Comparison of ENCODE assay signal across 31 mouse cellular contexts in genomic region chr6:134050466-134050865, GRCm38 (mm10). TPM values are rescaled to one million over a fixed set of nuclear protein-coding genes. Genes with fewer than 3 reads are reported as not detected.
DNase-seq lines count a peak whose midpoint lies in the region; ATAC-seq and TF ChIP-seq lines count a peak whose summit lies in the region.
"Had no signal": no experiment of that assay in that cellular context is flagged by ENCODE, and none has a peak within 500 bp of the region (broad histone marks: within the 10 kb centered on the region; RNA-seq: fewer than 3 reads in every experiment).

No protein-coding gene starts in this region.

- H3K27me3 ChIP-seq in heart, adult 2 months (ENCODE audit: control insufficient read depth, insufficient read depth, low read length), result no peaks in the 10 kb centered on the region
- no peaks in the 10 kb centered on the region for H3K27me3 ChIP-seq in neural tube, embryonic 15.5 days (replicated peaks)
- H3K27me3 ChIP-seq: CH12.LX; embryonic facial prominence, embryonic 13.5 days; forebrain, embryonic 12.5 days; heart, embryonic 12.5 days; heart, embryonic 15.5 days; Patski had no signal

- no peak overlapping the region for H3K4me2 ChIP-seq in neural tube, embryonic 15.5 days
- H3K4me2 ChIP-seq: embryonic facial prominence, embryonic 13.5 days; forebrain, embryonic 12.5 days; heart, embryonic 12.5 days; heart, embryonic 15.5 days; hindbrain, embryonic 14.5 days had no signal

- H3K9ac ChIP-seq in heart, adult 2 months (ENCODE audit: low read depth, low read length), result no peak overlapping the region
- H3K9ac ChIP-seq in neural tube, embryonic 15.5 days (replicated peaks), result no peak overlapping the region
- H3K9ac ChIP-seq: embryonic facial prominence, embryonic 13.5 days; forebrain, embryonic 12.5 days; heart, embryonic 12.5 days; heart, embryonic 15.5 days; hindbrain, embryonic 14.5 days had no signal

- ATAC-seq in cerebellum, adult (ENCODE audit: insufficient number of reproducible peaks, low FRiP score, low TSS enrichment), result no peak
- no peak for ATAC-seq in neural tube, embryonic 15.5 days (ENCODE audit: low FRiP score)
- ATAC-seq: forebrain, embryonic 16.5 days; intestine, postnatal 0 days; Patski had no signal

- no peaks in the 10 kb centered on the region; the same call in 1 of the 2 replicates for H3K36me3 ChIP-seq in heart, adult 2 months (ENCODE audit: control insufficient read depth, insufficient read depth, low read length)
- H3K36me3 ChIP-seq in neural tube, embryonic 15.5 days, result no peaks in the 10 kb centered on the region
- H3K36me3 ChIP-seq: heart, embryonic 12.5 days; heart, embryonic 15.5 days had no signal

- peaks cover 16% of the 10 kb centered on the region for H3K4me1 ChIP-seq in heart, adult 2 months (ENCODE audit: control insufficient read depth, insufficient read depth, low read length)
- H3K4me1 ChIP-seq in neural tube, embryonic 15.5 days, result peaks cover 18% of the 10 kb centered on the region

- DNase-seq in cerebellum, postnatal 10 days, result peak; percentile 38 to 51
- DNase-seq in heart, adult 11 months, result peak; percentile 79
- DNase-seq in heart, adult 2 months, result no peak
- DNase-seq in right cerebral cortex, postnatal 4 days, result peak; percentile 20
- DNase-seq in right cerebral cortex, postnatal 36 days (ENCODE audit: low spot score in 2 of 2), result no peak
- DNase-seq: adrenal gland, postnatal 10 days; adrenal gland, postnatal 36 days; B cell, adult 2 months; cerebellum, adult 11 months; cerebellum, adult 8-10 months; cerebellum, postnatal 25 days; embryo, embryonic 11 days; gastrocnemius, postnatal 10 days; gastrocnemius, postnatal 36 days; heart, postnatal 10 days; heart, postnatal 36 days had no signal

- TF ChIP-seq CTCF in heart, adult 2 months (IDR thresholded peaks at IDR 0.05), result no peak

- no peaks in the 10 kb centered on the region for H3K9me3 ChIP-seq in neural tube, embryonic 15.5 days (replicated peaks)
- H3K9me3 ChIP-seq: embryonic facial prominence, embryonic 10.5 days; embryonic facial prominence, embryonic 13.5 days; forebrain, embryonic 12.5 days; G1E; heart, embryonic 12.5 days; heart, embryonic 15.5 days; hindbrain, embryonic 10.5 days had no signal

- no peak for TF ChIP-seq EP300 in heart, adult 2 months (IDR thresholded peaks at IDR 0.05; ENCODE audit: insufficient read depth, low read depth, low read length)

- H3K27ac ChIP-seq in heart, adult 2 months, result no peak overlapping the region
- H3K27ac ChIP-seq in neural tube, embryonic 15.5 days (replicated peaks), result no peak overlapping the region
- H3K27ac ChIP-seq: embryonic facial prominence, embryonic 10.5 days; embryonic facial prominence, embryonic 13.5 days; forebrain, embryonic 12.5 days; heart, embryonic 15.5 days; hindbrain, embryonic 10.5 days; hindbrain, embryonic 14.5 days had no signal

- no peak overlapping the region for H3K4me3 ChIP-seq in heart, adult 2 months
- no peak overlapping the region for H3K4me3 ChIP-seq in neural tube, embryonic 15.5 days (replicated peaks)
- H3K4me3 ChIP-seq: embryonic facial prominence, embryonic 10.5 days; embryonic facial prominence, embryonic 13.5 days; erythroblast, embryonic 14.5 days; forebrain, embryonic 12.5 days; heart, embryonic 12.5 days; heart, embryonic 15.5 days; hindbrain, embryonic 10.5 days had no signal

- WGBS in heart, adult 2 months, result 91% methylated on average over 8 of the region's 8 CpGs
- WGBS in neural tube, embryonic 15.5 days, result 72% methylated on average over 8 of the region's 8 CpGs

- intact Hi-C loops in heart, adult 2 months (cut with DNase I), result no loop called here

- no peak for TF ChIP-seq POLR2A in heart, adult 2 months (IDR thresholded peaks at IDR 0.05; ENCODE audit: insufficient read depth, low read depth, low read length)

- peaks cover 10% of the 10 kb centered on the region for H3K79me2 ChIP-seq in heart, adult 2 months (replicated peaks; ENCODE audit: control insufficient read depth, insufficient read depth, low read length)

RNA-seq across cellular contexts. Expression of gene Etv6, which starts 15.0 kb away (rescaled TPM):
- total RNA-seq in heart, adult 2 months (2021), result 10 to 100 TPM; 11.4 to 14.0 TPM
- polyA plus RNA-seq in heart, adult 2 months (2012; rRNA removed), result 9.8 and 12.7 TPM in 2 replicates
- 5.8 and 9.1 TPM in 2 replicates for polyA plus RNA-seq in neural tube, embryonic 15.5 days (2015; fragmentation: Nextera tagmentation; extraction: Ambion mirVana)

Comparison
In these comparisons a context has a peak if more than half of its experiments do, and no peak if none do; other contexts are left out.
1. DNase-seq: peak in cerebellum, postnatal 10 days (2 of 2), heart, adult 11 months (single experiment) and right cerebral cortex, postnatal 4 days (single experiment); none in heart, adult 2 months (0 of 2) and right cerebral cortex, postnatal 36 days (0 of 2).